Mouse (Mus musculus): ENCODE results near the gene Ube2i.

Gene Ube2i

DNA sequence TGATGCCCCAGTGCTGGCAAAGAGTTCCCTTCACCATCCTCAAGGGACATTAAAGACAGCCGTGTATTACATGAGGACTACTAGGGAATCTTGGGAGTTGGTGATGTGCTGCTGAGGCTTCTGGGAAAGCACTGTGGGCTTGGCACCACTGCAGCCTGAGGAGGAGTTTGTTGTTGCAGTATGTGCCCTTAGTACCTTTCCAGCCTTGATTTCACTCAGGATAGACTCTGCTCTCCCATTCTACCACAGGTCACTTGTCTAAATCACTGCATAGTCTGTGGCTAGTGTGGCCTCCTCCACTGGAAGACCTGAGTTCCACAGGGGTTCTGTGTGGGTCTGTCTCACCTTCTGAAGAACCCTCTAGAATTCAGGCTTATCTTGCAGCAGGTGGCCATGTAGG is 53.7 kb downstream of the Ube2i start:
- no peak for DNase-seq (ENCODE audit: extremely low read depth, insufficient read length, low spot score)

DNA sequence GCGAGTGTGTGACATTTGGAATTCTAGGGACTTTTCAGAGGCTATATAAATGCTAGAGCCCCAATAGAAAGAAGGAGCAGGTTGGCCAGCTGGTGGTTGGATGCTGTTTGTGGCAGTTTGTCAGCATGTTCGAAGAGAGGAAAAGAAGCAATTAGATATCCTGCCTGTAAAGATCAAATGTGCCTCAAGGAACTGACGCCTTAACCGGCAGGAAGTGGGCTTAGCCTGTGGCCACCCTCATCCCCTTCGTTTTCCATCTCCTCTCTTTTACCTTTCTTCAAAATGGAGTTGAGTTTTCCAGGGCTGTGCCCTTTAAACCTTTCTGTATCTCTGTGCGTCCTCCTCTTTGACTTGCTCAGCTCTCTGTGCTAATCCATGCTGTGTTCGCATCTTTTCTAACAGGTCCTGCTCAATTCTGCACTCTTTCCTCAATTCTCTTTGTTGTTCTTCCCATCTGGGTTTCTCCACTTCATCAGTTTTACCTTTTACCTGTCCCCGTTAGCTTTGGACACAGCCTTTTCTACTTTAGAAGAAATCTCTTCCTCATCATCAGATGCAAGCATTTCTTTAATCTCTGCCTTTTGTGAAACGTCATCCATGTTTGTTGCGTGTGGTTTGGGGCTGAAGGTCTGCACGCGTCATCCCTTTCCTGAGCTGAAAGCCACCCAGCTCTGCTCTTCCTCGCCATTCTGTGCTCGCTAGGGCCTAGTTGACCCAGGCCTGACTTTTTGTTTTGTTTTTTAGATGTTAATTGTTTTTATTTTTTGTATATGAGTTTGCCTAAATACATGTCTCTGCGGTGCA is 54.7 kb downstream of the Ube2i start:
- no peak for DNase-seq (ENCODE audit: extremely low read depth, insufficient read length, low spot score)

DNA sequence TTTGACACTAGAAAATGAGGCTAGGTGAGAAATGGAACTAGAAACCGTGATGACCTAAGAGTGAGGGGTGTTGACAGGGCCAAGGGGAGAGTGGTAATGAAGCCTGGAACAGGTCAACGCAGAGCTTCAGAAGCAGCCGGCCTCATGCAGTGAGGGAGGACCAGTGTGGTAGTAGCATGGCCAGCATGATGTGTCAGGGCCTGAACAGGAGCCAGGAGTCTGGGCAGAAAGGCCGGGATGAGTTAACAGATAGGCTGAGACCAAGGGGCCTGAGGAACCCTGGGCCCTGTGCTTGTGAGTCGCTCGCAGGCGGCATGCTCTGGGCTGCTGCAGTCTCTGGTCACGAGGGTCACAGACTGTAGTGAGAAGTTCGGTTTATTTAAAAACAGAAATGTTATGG is 55.5 kb downstream of the Ube2i start:
- no peak for DNase-seq (ENCODE audit: extremely low read depth, insufficient read length, low spot score)

DNA sequence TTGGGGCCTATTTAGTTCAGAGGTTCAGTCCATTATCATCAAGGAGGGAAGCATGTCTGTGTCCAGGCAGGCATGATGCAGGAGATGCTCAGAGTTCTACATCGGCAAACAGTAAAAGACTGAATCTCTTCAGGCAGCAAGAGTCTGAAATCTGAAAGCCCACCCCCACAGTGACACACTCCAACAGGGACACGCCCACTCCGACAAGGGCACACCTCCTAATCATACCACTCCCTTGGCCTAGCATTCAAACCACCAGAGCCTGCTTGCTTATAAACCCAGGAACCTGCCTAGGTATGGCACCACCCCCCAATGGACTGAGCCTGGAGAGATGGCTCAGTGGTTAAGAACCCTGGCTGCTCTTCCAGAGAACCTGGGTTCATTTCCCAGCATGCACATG is 59.0 kb downstream of the Ube2i start:
- no peak for DNase-seq (ENCODE audit: extremely low read depth, insufficient read length, low spot score)
